Mouse (Mus musculus): Measurements from ENCODE around the gene Dcpp1.

The Dcpp1 gene

DNA sequence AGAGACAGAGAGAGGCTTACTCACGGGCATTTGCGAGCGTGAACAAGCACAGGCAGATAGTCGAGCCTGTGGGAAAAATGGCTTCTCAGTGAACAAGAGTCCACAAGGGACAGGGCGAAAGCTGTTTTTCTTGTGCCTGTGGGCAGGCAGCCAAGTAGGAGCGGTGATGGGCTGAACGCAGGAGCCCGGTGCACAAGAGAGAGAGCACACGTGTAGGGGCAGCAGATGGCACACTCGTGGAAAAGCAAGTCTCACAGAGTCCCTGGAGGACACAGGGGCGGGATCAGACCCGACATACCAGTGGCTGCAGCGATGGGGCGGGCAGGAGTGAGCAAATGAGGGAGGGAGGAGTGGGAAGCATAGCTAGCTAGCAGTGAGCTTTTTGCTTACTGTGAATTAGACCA lies 44.4 kb downstream of the Dcpp1 start:
- peak; percentile 49 for DNase-seq (ENCODE audit: low read depth, low spot score)

DNA sequence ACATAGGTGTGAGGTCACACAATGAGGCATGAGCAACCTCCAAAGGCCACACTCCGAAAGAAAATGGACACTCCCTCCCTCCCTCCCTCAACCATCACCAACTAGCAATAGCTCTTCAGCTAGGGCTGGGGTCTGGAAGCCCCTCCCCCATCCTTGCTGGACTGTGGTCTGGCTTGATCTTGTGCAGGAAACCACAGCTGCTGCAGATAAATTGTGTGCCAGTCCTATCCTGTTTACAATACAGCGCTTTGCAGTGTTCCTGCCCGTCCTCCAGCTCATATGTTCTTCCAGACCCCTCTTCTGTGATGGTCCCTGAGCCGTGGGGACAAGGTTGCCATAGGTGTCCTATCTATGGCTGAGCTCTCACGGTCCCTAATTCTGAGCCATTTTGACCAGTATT lies 50.5 kb downstream of the Dcpp1 start:
- no peak for DNase-seq (ENCODE audit: low read depth, low spot score)
